Mouse (Mus musculus) left cerebral cortex, adult 2 months (tissue): Measurements from ENCODE around the gene Gm6871. TPM values are rescaled to one million over a fixed set of nuclear protein-coding genes. Genes with fewer than 3 reads are reported as not detected.
"Not testable (repeated sequence)": the region's sequence is repeated elsewhere in the genome, so short reads cannot be mapped to it uniquely, and the experiment has no call there.

Experiments used
- DNase-seq, 2 experiments: peaks; one replicate each; pipeline ENCODE4 v3.0.0; 2021 to 2022; ENCODE audit warnings: low spot score in 2 of 2, mixed read lengths in 1 of 2; ENCODE audit errors: extremely low spot score in 1 of 2
- H3K27ac ChIP-seq: fragments of 200-600 bp; 2 replicates; pipeline ENCODE4 v1.8.1; 2022
- H3K4me3 ChIP-seq: fragments of 200-600 bp; 2 replicates; pipeline ENCODE4 v1.8.1; 2022
- CTCF ChIP-seq: fragments of 200-600 bp; IDR thresholded peaks from 2 replicates; pipeline ENCODE4 v1.8.1; 2022; ENCODE audit warnings: antibody characterized with exemption, mild to moderate bottlenecking, moderate library complexity
- intact Hi-C: fragments of 180-260 bp; cut with DNase I; formaldehyde crosslinking; loops from one replicate; pipeline ENCODE4 v1.15.1; 2025
- total RNA-seq, 2 experiments: library from RNA; stranded (reverse); gene quantifications; 2 replicates each; pipeline ENCODE4 v1.2.3; 2021

The Gm6871 gene
- total RNA-seq, 2 experiments from 2014 or later, result not detected

DNA sequence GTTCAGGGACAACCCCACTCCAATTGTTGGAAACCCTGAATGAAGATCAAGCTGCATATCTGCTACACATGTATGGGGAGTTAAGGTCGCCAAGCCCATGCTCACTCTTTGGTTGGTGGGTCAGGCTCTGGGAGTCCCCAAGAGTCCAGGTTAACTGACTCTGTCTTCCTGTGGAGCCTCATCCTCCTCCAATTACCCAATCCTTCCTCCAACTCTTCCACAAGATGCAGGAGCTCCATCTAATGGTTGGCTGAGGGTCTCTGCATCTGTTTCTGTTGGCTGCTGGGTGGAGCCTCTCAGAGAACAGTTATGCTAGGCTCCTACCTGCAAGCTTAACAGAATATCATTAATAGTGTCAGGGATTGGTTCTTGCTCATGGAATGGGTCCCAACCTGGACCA lies 71.1 kb downstream of the Gm6871 start:
- no peak overlapping the region for H3K27ac ChIP-seq
- no peak; the same call in 1 of the 2 replicates for TF ChIP-seq CTCF
- peak in 1 of 2 experiments; percentile 11 for DNase-seq
- H3K4me3 ChIP-seq, result no peak overlapping the region
- intact Hi-C loops, result loop anchor here (10.0 kb wide), 1 partner anchor 1002 kb away; the partner anchor contains the start of gene Zfp141

DNA sequence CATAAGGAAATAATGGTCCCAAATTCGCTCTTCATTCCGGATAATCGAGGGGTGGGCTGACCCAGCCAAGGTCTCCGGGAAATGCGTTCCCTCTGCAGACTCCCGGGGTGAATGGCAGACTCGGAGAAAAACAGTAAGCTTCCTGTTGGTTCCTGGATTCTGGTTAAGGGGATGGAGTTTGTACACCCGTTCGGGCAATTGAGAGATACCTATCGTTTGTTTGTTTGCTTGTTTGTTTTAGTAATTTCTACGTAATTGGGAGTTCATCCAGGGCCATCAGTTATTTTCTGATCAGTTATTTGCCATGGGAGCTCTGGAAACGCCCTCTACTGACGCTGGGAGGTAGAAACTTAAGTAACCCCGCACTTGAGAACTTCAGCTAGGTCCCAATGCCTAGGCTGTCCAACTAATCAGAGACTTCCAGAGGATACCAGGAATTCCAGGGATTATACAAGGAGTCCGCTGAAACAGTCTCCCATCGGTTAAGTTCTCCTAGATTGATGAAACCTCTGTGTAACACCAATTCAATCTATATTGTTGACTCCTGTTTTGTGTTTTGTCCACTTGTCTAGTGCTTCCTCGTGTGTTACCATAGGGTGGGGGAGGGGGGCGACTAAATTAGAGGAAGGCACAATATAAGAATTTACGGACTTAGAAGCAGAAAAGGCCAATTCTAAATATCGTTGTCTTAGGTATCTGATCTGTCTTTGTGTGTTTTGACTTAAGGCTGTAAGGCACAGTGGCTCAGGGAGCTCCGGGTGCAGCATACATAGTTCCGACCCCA lies 73.1 kb downstream of the Gm6871 start:
- peak; percentile 68 for TF ChIP-seq CTCF
- intact Hi-C loops, result loop anchor here (2.0 to 10.0 kb wide), 2 partner anchors 1004 to 1652 kb away; partner anchors contain the start of gene Zfp141
- H3K27ac ChIP-seq, result peak overlapping the region; percentile 93
- peak; percentile 63 to 74 for DNase-seq
- H3K4me3 ChIP-seq, result peak overlapping the region; percentile 73

DNA sequence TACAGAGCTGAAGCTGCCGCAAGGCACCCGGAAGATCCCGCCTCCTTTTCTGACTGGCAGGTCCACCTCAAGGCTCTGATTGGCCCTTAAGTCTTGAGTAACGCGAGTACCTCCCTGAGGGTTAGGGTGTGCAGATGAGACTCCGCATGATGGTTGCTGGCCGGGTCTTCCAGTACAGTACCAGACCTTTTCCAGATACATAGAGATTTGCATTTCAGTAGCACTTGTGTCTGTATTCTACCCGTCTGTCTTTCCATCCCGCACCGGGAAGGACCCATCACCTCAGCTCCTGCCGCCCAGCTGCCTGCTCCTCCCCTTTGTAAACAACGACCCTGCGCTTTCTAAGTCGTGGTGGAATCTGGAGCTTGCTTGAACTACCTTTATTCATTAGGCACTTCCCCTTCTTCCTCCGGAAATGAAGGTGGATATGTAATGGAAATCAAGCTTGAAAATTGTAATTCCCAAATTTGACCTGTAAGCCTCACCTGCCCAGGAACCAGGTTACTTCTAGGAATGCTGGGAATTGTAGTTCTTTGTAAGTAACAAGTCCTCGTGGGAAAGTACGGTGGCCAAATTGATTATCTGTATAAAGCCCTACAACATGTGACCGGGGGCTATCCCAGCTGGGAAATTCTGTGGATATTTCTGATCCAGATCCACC lies 73.9 kb downstream of the Gm6871 start, which contains the start of the genes Gm20449 and AW146154:
TSS of gene Gm20449 (minus strand) at position 29 of the 661 bp plus-strand sequence.
TSS of gene AW146154 (minus strand) at position 502 of the 661 bp plus-strand sequence.
- H3K4me3 ChIP-seq, result peak within 1 kb of the TSS; percentile 73
- intact Hi-C loops, result loop anchor here (1.0 to 10.0 kb wide), 6 partner anchors 100 to 1782 kb away; partner anchors contain the start of genes 2610021A01Rik, AI987944 and Zfp141

DNA sequence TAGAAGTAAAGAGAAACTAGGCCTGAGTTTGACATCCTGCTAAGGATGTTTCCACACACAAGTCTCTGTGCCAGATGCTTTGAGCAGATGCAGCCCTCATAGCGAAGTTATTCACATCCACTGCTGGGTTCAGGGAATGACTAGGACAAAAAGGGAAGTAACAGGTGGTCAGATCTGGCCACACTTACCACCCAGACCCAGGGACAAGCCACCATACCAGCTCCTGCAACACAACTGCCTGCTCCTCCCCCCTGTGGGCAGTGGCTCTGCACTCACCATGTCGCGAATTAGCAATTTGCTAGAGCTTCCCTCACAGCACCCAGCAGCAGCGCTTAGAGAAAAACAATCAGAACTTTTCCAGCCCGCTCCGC lies 74.5 kb downstream of the Gm6871 start:
- Histone ChIP-seq H3K27ac (peak overlapping the region; percentile 93), H3K4me3 (peak overlapping the region; percentile 73)
- intact Hi-C loops, result loop anchor here (1.0 to 5.0 kb wide), 4 partner anchors 100 to 1782 kb away; partner anchors contain the start of genes 2610021A01Rik and AI987944
- not testable (repeated sequence) for DNase-seq

More for the DNA sequence above, 73.9 kb downstream of the Gm6871 start, which contains the start of the genes Gm20449 and AW146154:
- peak; percentile 99 for DNase-seq
- TF ChIP-seq CTCF, result peak; percentile 29
- H3K27ac ChIP-seq, result peak within 1 kb of the TSS; percentile 93

DNA sequence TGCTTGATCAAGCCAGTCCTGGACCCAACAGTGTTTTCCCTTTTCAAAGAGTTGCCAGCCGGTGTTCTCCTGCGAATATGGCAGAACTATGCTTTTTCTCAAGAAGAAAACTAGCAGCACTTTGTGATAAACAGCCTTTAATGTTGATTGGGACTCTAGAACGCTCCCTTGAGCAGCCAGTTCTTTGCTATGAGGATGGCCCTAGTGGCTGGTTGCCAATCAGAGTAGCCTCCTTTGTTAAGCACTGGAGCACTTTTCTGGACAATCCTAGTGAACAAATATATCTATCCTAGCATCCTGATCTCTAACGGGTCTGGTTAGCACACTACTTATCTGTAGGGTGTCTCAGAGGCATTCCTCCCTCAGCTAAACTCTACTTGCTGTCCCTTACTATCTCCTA lies 75.0 kb downstream of the Gm6871 start:
- Histone ChIP-seq H3K27ac (peak overlapping the region; percentile 93), H3K4me3 (peak overlapping the region; percentile 73)
- not testable (repeated sequence) for DNase-seq
- intact Hi-C loops, result loop anchor here (5.0 kb wide), 1 partner anchor 1781 kb away; no protein-coding TSS in a partner anchor

DNA sequence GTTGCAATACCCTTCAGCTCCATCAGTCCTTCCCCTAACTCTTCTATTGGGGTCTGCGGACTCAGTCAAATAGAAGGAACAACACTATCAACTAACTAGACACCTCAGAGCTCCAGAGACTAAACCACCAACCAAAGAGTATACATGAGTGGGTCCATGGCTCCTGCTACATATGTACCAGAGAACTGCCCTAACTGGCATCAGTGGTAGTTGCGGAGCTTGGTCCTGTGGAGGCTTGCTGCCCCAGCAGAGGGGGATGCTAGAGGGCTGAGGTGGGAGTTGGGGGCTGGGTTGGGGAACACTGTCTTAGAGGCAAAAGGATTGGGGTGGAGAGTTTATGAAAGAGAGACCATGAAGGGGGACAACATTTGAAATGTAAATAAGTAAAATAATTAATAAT lies 75.6 kb downstream of the Gm6871 start:
- Histone ChIP-seq H3K4me3 (no peak overlapping the region), H3K27ac (no peak overlapping the region)
- TF ChIP-seq CTCF, result no peak
- intact Hi-C loops, result loop anchor here (5.0 kb wide), 1 partner anchor 1781 kb away; no protein-coding TSS in a partner anchor
- DNase-seq, result peak in 1 of 2 experiments; percentile 11

Other genes starting within 250 kb of the Gm6871 start
- 1 to 10 TPM; 9.5 to 9.6 TPM for gene AI987944, start 180.3 kb downstream of the Gm6871 start, total RNA-seq
- under 1 TPM; 0.36 to 0.56 TPM for gene Vmn2r57, start 125.0 kb downstream of the Gm6871 start, total RNA-seq
- gene Gm20449, start 74.2 kb downstream of the Gm6871 start, total RNA-seq, result under 1 TPM; 0.11 to 0.30 TPM
- 1 to 10 TPM; 8.6 to 8.7 TPM for gene AW146154, start 73.8 kb downstream of the Gm6871 start, total RNA-seq
- gene 2610021A01Rik, start 25.6 kb upstream of the Gm6871 start, total RNA-seq, result 10 to 100 TPM; 30.4 to 34.1 TPM
- 10 to 100 TPM; 35.1 to 35.6 TPM for gene Zfp788, start 59.5 kb upstream of the Gm6871 start, total RNA-seq